Mouse (Mus musculus) left cerebral cortex, adult 6 months (tissue): ENCODE data around the gene Ferd3l. TPM values are rescaled to one million over a fixed set of nuclear protein-coding genes. Genes with fewer than 3 reads are reported as not detected.

Experiments
- long read RNA-seq, 2 experiments: library from polyadenylated mRNA; unstranded; transcript quantifications; one replicate each; pipeline ENCODE4 v2.0.0; 2019 to 2020
- polyA plus RNA-seq: library from polyadenylated mRNA; unstranded; fragments of <200 nt; fragmentation: Nextera tagmentation; gene quantifications from 2 replicates; pipeline ENCODE4 v1.2.3, GENCODE M21; 2021

Ferd3l gene
- not detected in 2 replicates for polyA plus RNA-seq
- long read RNA-seq, experiment 1 = 0 reads
- long read RNA-seq, experiment 2 = 0 reads

GRCm38 (mm10) chr12:33928331-33929192, at the start of gene Ferd3l:
TSS of gene Ferd3l (plus strand) at chr12:33928425.

GRCm38 (mm10) chr12:33957400-33958240, 29.4 kb downstream of the Ferd3l start, which contains the start of gene Twist1:
TSS of gene Twist1 (plus strand) at chr12:33957671.

Other genes starting within 250 kb of the Ferd3l start
- 0.32 and 0.43 TPM in 2 replicates for gene Twist1, start 29.2 kb downstream of the Ferd3l start, polyA plus RNA-seq